Mouse (Mus musculus) kidney, adult 8-10 months (tissue): ENCODE measurements around the gene Letmd1.

Source experiments
- DNase-seq, 2 experiments: peaks; one replicate each; pipeline ENCODE4 v3.0.0; 2022

Gene Letmd1

DNA sequence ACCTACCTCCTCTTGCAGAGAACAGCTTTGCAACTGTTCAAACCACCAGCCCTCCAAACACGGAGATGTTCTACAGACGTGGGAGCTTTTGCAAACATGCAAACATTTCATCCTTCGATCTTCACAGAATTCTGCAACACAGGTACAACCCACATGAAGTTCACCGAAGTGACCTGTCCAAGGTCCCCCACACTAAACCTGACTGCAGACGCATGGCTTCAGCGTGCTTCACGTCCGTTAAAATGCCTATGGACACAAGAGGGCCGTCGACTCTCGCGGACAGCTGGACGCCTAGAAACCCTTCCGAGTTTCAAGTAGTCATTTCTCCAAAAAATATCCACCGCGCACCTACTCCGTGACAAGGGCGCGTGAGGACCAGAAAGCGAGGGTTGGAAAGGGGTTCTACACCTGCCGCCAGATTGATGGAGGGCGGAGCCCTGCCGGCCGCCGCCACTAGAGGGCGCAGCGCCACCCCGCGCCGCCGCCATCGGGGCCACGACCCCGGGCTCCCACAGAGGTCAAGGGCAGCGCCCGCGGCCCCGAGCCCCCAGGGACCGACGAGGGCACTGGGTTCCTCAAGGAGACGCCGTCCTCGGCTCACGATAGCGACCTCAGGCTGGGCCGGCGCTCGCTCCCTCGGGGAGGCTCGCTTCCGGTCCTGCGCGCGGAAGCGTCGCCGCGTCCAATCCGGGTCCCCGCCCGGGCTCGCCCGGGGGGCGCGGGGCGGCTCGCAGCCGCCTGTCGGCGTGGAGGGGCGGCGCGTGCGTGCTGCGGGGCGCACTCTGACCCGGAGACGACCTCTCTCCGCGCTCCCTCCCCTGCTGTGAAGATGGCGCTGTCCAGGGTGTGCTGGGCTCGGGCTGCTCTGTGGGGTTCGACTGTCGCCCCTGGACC lies at the start of gene Letmd1:
Letmd1 (plus strand) TSS at position 729 of the 894 bp plus-strand sequence.
- DNase-seq = peak; percentile 87 to 89

DNA sequence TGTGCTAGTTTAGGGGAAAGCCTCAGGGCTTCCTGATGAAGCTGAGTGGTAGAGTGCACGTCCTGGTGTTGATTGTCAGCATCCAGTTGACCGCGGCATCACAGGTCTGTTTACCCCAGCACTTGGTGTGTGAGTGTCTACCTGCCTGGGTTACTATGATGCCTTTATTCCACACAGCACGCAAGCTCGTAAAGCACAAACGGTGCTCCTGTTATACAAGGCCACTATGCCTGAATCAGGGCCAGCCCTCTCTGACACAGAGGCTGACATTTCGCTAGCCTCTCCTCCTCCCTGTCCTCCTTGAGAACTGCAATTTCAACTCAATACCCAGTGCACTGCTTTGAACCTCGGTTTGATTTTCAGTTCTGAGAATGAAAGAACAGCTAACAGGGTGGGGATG lies 49.5 kb upstream of the Letmd1 start:
- DNase-seq = no peak

DNA sequence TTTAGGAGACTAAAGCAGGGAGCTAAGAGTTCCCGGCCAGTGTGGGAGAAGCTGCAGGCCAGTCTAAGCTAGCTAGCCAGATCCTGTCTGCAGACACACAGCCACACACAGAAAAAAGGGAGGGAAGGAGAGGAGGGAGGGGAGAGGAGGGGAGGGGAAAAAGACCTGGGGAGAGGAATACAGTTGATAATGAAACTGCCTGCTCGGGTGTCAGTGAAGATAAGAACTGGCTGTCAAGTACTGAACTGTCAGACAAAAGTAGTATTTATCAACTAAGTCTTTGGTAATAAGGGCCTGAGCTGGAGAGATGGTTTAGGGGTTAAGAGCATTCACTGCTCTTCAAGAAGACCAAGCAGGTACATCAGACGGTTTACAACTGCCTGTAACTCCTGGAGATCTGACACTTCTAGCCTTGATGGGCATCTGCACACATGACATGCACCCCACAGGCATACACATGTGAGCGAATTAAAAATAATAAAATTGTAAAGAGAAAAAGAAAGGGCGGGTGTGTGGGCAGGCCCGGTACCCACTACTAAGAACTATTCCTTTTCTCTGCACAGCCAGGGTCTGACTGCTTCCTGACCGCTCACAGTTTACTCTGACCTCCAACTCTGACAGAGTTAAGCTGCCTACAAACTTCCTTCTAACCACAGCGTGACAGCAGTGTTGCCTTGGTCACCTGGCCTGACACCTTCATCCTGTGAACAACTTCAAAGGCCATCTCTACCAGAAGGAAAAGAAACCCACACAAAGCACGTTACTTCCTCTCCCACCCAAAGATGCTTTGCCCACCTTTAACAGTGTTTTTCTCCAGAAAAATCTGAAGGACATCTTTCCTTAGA lies 48.7 kb upstream of the Letmd1 start:
- DNase-seq = no peak

DNA sequence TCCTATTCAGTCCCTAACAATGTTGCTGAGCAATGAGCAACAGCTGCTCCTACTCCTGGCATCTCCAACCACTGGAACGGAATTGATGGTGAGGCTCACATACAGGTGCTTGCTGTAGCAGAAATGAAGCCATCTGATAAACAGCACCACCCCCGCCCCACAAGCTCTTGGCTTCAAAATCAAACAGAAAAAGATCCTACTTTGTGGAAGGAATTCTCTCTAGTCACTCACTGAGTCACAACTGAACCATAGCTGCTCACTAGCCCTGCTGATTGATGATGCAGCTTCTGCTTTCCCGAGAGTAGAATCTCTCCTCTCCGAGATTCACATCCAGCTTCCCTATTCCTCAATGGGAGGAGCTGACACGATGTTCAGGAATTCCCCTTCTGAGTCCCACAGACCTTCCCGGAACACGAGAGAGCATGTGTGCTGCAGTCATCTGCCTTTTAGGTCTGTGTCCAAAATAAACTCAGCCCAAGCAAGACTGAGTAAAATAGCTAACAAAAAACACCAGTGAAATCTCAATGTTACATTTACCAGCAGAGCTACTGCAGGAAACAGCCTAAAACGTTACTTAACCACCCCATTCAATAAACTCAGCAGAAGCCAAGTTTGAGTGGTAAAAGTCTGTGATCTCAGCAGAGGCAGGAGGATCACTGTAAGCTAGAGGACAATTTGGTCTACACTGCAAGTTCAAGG lies 47.6 kb upstream of the Letmd1 start:
- DNase-seq = no peak

DNA sequence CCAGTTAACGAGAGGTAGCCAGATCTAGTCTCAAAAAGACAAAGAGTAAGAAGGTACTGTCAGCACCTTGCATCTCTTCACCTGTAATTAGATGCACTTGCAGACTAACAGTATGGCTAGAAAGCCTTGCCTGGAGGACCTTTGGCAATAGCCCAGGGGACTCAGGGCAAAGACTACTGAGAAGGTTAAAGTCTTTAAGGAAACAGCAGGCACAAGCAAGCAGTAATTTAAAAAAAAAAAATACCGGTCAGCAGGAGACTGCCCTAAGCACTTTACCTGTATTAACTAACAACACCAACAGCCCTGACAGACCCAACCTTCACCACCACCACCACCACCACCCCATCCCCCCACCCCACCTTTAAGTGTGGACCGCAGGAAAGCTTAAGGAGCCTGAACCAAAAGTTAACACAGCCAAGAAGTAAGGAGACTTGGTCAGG lies 47.0 kb upstream of the Letmd1 start, which contains the start of gene Gm5475:
Gm5475 (plus strand) TSS at position 390 of the 440 bp plus-strand sequence.
- DNase-seq = peak; percentile 79 to 88

DNA sequence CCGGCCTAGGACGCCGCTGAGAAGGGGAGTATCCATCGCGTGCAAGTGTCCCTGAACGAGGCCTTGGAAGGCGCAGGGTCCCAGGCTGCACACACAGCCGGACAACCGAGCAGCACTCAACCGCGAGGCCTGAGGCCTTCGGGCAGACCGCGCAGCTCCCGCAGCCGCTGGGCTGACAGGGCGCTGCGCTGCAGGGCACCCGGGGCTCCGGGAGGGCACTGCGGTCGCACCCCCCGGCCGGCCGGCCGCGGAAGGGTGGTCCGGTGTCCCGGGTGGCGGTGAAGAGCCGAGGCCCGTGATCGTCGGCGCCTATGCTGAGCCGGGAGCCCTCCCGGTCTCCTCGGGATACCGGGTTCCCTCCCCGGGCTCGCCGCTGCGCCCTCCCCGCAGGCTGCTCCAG lies 46.3 kb upstream of the Letmd1 start:
- DNase-seq = no peak

DNA sequence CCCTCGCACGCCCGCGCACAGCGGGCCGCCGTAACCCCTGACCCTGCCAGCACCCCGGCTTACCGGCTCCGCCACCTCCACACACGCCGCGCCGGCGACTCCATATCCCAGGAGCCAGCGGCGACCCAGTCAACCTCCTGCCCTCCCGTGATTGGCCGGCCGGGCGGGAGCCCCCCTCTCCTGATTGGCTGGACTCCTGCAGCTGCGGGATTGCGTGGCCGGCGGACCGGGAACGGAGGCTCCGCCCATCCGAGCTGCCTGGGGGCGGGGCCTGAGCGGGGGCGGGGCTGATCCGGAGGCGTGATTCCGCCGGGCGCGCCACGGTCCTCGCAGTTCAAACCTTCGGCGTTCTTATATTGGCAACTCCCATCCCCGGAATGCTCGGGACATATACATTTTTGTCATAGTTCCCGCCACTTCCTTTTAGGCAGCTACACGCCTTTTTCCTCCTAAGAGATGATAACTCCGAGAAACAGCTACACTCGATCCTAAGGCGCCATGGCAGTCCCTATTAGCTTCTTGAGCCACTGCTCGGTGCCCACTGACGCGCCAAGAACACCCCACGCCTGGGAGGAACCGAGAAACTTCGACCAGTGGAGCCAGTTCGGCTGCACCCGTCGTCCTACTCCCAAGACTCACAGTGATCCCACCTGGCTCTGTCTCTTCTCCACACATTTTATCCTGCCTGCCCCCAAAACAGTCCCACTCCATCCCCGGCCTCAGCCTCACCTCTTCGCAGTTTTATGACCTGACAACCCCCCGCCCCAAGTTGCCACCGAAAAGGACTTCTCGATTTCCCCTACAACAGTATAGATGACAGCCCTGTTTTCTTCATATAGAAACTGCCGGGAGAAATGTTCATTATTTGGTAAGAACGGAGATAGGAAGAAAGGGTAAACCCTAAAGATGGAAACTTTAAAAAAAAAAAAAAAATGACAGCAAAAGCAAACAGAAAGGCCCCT lies 45.6 kb upstream of the Letmd1 start:
- peak; percentile 96 for DNase-seq

DNA sequence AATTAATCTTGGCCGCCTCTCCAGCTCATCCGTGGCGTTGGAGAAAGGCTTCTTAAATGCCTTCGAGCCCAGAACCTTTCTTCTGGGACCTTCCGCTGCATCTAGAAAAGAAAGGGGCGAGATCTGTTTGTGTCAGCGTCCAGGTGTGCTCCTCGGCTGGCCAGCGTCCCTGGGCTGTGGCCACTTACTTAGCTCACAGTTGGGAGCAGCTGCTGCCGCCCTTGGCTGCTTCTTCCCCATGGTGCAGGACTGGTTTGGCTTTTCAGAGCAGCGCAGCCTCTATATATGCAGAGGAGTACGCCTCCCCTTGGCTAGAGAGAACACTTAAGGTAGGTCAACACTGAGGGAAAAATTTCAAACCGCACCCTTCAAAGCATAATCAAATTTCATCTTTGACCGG lies 44.9 kb upstream of the Letmd1 start:
- DNase-seq = peak in 1 of 2 experiments; percentile 53

DNA sequence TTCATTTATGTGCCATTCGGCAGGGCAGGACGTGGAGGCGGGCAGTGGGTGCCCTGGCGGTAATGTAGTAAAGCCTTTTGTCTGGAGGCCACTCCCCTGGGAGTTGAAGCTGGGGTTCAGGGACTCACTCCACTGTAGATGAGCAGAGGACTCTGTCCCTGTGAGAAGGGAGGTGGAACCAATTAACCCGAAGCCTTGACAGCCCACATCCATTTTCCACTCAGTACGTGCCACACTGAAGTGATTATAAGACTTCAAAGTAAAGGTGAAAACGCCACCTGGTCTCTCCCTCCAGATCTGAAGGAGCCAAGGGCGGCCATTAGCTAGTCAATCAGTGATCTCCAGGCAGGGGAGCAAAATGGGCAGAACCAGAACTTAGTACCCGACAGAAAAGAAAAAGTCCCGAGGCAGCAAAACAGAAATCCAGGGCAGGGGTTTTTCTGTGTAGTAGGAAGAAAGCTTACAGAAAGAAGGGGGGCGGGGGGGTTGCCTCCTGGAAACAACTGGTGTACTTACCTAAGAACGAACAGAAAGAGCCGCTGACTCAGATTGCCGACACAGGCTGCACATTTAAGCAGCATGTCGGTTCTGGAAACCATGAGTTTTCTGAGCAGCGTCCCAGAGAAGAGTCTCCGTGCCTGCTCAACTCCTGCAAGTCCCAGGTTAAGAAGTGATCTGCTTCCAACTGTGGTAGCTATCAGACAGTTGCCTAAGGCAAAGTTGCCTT lies 44.3 kb upstream of the Letmd1 start, which contains the start of gene Slc11a2:
Slc11a2 (minus strand) TSS at position 677 of the 727 bp plus-strand sequence.
- DNase-seq = peak; percentile 66 to 70

DNA sequence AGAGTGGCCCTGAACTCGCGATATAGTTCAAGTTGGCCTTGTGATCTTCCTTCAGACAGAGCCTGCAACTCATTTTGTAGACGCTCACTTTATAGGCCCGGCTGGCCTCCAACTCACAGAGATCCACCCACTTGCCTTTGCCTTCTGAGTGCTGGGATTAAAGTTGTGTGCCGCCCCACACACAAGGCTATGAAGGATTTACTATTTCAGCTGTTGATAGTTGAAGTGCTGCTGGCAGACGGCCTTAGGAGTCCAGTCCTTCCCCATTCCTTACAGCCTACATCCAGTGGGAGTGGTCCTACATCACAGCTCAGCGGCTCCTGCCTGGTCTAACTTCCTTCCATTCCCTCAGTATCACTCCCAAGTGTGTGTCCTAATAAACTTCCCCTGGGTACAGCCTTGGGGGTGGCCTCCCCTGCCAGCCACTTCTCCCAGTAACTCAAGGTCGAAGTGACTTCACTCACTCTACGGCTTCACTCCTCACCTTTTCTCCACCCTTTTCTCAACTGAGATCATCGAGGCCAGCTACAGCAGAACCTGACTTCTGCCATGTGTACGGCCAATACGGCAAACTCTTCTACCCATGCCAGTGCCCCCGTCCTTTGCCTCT lies 40.4 kb upstream of the Letmd1 start:
- no peak for DNase-seq

DNA sequence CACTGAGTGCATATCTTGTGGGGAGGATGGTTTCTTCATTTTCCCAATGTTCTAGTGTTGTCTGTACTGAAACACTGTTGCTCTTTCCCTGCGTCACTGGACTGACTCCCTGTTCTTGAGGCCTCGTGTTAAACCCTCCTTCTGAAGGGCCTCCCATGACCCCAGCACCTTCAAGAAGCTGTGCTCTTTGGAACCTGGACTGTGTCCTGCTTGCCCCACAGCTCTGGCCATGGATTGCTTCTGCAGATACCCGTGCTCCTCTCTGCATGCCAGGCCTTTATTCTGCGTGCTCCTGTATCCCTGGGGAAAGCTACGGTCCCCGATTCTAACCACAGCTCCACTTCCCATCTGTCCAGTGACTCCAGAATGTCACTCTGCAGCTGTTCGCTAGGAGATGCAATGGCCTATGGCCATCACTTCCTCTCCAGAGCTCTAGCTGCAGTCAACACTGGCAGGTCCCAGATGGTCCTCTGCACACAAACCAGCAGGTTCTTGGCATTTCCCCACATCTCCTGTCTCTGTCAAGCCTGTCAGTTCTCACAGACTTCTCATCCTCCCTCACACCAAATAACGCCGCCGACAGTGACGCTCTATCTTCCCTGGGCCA lies 38.8 kb upstream of the Letmd1 start:
- DNase-seq = peak; percentile 55 to 69

DNA sequence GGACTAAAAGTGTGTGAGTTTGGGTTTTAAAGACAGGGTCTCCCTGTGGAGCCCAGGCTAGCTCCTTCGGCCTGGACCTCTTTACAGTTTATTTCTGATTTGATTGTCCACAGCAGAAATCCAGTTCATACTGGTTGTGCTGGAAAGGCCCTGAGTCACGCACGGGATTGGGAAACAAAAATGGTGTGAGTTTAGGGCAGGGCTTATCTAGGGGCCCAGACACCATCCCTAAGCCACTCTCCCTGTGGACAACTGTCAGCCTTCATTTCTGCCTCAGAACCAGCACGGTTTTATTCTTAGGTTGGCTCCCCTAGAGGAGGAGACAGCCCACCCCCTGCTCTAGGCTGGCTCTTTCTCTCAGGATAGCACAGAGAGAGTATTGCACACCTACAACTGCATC lies 35.6 kb upstream of the Letmd1 start:
- no peak for DNase-seq

DNA sequence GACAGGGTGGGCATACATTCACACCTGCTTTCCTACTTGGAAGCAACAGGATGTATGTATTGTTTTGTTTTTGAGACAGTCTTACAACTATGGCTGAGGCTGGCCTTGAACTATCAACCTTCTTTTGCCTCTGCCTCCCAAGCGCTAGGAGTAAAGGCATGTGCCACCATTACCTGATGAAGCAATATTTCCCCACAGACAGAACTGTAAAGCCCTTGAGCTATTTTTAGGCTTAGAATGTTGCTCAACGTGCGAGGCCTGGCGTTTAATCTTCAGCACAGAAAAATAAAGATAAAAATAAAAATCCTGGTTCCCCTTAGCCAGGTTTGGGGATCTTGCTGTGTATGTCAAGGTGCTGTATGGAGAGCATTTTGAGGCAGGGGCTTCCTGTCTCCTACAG lies 32.7 kb upstream of the Letmd1 start:
- no peak for DNase-seq

DNA sequence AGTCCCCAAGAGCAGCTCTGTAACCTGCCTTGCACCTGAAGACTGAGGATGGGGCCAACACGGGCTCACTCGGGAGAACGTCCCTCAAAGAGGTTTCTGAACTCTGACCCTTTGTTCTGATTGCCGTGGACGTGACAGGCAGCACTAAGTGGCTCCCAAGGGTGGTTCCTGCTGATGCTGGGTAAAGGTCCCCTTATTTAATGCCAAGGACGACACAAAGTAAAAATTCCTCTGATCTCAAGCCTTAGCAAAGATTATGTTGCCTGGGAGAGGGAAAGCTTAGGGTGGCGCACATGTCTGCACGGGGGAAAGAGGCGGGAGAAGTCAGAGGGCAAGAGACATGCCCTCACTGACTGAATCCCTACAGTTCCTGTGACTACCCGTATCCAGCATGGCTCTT lies 32.3 kb upstream of the Letmd1 start:
- DNase-seq = no peak

DNA sequence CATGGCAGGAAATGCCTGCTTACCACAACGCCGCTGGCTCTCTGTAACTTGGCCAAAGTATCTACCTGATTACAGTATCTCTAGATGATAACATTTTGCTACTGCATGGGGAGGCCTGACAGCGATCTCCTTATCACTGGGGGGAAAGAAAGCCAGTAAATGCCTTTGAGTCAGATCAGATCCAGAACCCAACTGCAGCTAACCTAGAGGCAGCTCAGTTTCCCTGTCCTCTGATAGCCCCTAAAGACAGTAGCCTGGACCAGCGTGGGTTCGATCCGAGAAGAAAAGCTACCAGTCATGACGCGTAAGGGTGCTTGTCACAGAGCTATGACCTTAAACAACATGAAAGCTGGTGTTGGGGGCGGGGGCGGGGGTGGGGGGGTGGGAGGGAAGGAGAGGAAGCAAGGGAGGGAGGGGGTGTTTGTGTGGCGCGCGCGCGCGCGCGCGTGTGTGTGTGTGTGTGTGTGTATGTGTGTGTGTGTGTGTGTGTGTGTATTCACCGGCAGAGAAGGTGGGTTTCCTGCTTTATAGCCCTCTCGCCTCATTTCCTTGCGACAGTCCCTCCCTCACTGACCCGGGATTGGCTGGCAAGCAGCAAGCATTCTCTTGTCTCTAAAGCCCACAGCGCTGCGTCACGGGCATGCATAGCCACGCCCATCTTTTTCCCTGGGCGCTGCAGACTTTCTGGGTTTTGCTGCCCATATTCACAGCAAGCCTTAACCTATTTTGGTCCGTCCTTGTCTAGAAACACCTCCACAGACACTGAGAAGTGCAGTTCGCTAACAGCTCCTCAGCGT lies 25.5 kb upstream of the Letmd1 start:
- peak; percentile 85 to 91 for DNase-seq

DNA sequence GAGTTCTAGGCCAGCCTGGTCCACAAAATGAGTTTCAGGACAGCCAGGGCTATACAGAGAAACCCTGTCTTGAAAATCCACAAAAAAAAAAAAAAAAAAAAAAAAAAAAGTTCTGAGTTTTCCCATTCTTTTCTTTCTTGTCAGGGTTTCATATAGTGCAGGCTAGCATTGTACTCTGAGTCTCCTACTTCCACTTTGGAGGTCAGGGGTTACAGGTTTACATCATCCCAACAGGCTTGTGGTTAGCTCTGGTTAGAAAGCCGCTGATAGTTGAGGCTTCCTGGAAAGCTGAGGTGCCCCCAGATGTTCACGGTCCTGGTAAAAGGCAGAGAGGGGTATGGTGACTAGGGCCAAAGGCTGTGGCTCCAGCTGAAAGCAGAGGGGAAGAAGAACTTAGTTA lies 21.9 kb upstream of the Letmd1 start:
- no peak for DNase-seq

DNA sequence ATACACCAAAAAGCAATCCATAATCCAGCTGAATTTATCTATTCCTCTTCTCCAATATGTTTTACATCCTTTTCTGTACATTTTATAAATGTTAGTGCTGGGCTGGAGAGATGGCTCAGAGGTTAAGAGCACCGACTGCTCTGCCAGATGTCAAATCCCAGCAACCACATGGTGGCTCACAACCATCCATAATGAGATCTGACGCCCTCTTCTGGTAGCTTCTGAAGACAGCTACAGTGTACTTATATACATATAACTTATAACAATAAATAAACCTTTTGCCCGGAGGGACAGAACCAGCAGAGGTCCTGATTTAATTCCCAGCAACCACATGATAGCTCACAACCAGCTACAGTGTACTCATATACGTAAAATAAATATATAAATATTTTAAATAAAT lies 20.3 kb upstream of the Letmd1 start:
- no peak for DNase-seq

DNA sequence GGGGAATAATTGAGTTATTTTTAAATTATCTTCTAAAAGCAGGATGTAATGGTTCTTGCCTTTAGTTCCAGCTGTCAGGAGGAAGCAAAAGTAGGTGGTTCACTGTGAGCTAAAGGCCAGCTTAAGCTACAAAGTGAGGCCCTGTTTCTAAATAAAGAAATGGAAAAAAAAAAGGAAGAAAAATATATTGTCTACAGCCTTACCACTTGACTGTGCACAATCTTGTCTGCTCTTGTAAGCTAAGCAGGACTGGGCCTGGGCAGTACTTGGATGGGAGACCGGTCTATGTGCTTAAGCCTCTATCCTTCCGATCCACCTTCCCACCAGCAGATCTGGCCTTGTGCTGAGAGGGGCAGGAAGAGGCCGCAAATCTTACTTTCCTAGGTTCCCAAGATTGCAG lies 19.3 kb upstream of the Letmd1 start:
- no peak for DNase-seq

DNA sequence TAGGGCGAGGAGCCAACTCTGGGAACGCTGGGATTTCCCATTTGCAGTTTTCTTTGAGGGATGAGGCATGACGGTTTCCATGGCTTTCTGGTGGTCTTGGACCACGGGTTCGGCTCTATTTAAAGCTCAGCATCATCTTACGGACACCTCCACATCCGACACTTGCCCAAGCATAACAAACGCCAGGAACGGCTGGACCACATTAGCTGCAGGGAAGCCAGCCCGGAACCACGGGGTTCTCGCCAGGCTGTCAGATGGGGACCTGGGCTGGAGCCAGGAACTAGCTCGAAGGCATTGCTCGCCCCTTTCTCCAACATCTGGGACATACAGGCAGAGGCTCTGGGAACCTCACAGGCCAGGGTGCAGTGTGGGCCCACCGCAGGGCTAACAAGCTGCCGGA lies 17.6 kb upstream of the Letmd1 start:
- no peak for DNase-seq
